Mouse (Mus musculus) ES-E14 (cell line): ENCODE measurements around the gene Kif2c. TPM values are rescaled to one million over a fixed set of nuclear protein-coding genes. Genes with fewer than 3 reads are reported as not detected.

Experiments
- DNase-seq: peaks from one replicate; pipeline ENCODE4 v3.0.0-alpha.2; 2013; ENCODE audit warnings: low read depth, low spot score
- H3K27ac ChIP-seq: 2 replicates; pipeline ENCODE4 v1.5.1; 2012; ENCODE audit warnings: low read depth, mild to moderate bottlenecking, low read length, moderate library complexity, mixed read lengths; ENCODE audit not compliant: poor library complexity, insufficient read depth, severe bottlenecking
- H3K36me3 ChIP-seq: 2 replicates; pipeline ENCODE4 v1.6.1; 2012; ENCODE audit warnings: mild to moderate bottlenecking, low read length, moderate library complexity, mixed read lengths; ENCODE audit not compliant: control insufficient read depth, poor library complexity, insufficient read depth, severe bottlenecking
- H3K4me1 ChIP-seq, 2 experiments: fragments of 150-350 bp in 1 of 2; sonication (generic) in 1 of 2; 2 replicates each; pipeline ENCODE4 v1.6.1; 2012; ENCODE audit warnings: low read length in 2 of 2, mild to moderate bottlenecking in 1 of 2, mixed read lengths in 1 of 2; ENCODE audit not compliant: control insufficient read depth in 2 of 2, insufficient read depth in 2 of 2, poor library complexity in 1 of 2
- H3K4me3 ChIP-seq, 2 experiments: fragments of 150-350 bp in 1 of 2; sonication (generic) in 1 of 2; 2 replicates each; pipeline ENCODE4 v1.5.1; 2012; ENCODE audit warnings: low read length in 2 of 2, low read depth in 1 of 2, mild to moderate bottlenecking in 1 of 2, mixed read lengths in 1 of 2; ENCODE audit not compliant: insufficient read depth in 1 of 2, poor library complexity in 1 of 2, severe bottlenecking in 1 of 2
- H3K9ac ChIP-seq: 2 replicates; pipeline ENCODE4 v1.6.1; 2012; ENCODE audit warnings: low read depth, mild to moderate bottlenecking, low read length, mixed read lengths; ENCODE audit not compliant: poor library complexity, insufficient read depth, severe bottlenecking
- H3K9me3 ChIP-seq: fragments of 150-350 bp; sonication (generic); 2 replicates; pipeline ENCODE4 v1.6.1; 2012; ENCODE audit warnings: low read depth, mild to moderate bottlenecking, low read length; ENCODE audit not compliant: control insufficient read depth, insufficient read depth
- CHD2 ChIP-seq: IDR thresholded peaks from 2 replicates; pipeline ENCODE4 v1.6.1; 2014; ENCODE audit warnings: mild to moderate bottlenecking, low read depth, low read length, inconsistent platforms
- HCFC1 ChIP-seq: IDR thresholded peaks from 2 replicates; pipeline ENCODE4 v1.6.1; 2012; ENCODE audit warnings: low read length, inconsistent platforms, borderline replicate concordance; ENCODE audit not compliant: insufficient read depth
- MAFK ChIP-seq: IDR thresholded peaks from 2 replicates; pipeline ENCODE4 v1.6.1; 2014; ENCODE audit warnings: mild to moderate bottlenecking, low read depth, low read length, inconsistent platforms; ENCODE audit not compliant: insufficient read depth
- ZC3H11A ChIP-seq: IDR thresholded peaks from 2 replicates; pipeline ENCODE4 v1.6.1; 2012; ENCODE audit warnings: low read depth, mild to moderate bottlenecking, inconsistent platforms, low read length, borderline replicate concordance
- ZNF384 ChIP-seq: IDR thresholded peaks from 2 replicates; pipeline ENCODE4 v1.6.1; 2012; ENCODE audit warnings: low read depth, low read length, inconsistent platforms
- in situ Hi-C, 2 experiments: fragments of 600-800 bp; cut with MboI; formaldehyde crosslinking; loops; one replicate each; pipeline ENCODE4 v1.15.1; 2025; ENCODE audit warnings: low sequenced_read_pairs in 2 of 2, inconsistent platforms in 1 of 2; ENCODE audit not compliant: unreplicated experiment in 2 of 2
- total RNA-seq: library from RNA; depleted of rRNA; stranded (reverse); fragments of 300-350 nt; gene quantifications from 2 replicates; pipeline ENCODE4 v1.2.3, GENCODE M21; 2012

Kif2c gene
- total RNA-seq, 1 experiment, result 73.1 TPM

GRCm38 (mm10) chr4:117123546-117124217 lies 58.8 kb downstream of the Kif2c start:
- DNase-seq, result no peak
- in situ Hi-C loops, result no loop called here
- Histone ChIP-seq H3K36me3 (peaks cover 12% of the 10 kb centered on the region), H3K27ac (no peak overlapping the region; the same call in 1 of the 2 replicates), H3K9me3 (no peaks in the 10 kb centered on the region), H3K9ac (peak overlapping the region; percentile 13; the same call in 1 of the 2 replicates), H3K4me1 (peaks cover 7 to 34% of the 10 kb centered on the region in 2 experiments; a peak in 3 of 4 replicates), H3K4me3 (no peak overlapping the region)
- TF ChIP-seq ZC3H11A (no peak), MAFK (no peak), CHD2 (no peak), ZNF384 (no peak), HCFC1 (no peak)

- in situ Hi-C loops, result no loop called here
- no peak overlapping the region for H3K4me3 ChIP-seq
- 0 out of 2 replicates have a peak, but pooled peaks cover 2% of the 10 kb centered on the region for H3K36me3 ChIP-seq
- no peak for TF ChIP-seq MAFK
- no peaks in the 10 kb centered on the region for H3K9me3 ChIP-seq
- H3K27ac ChIP-seq, result peak overlapping the region; percentile 14; the same call in 1 of the 2 replicates
- peaks cover 6 to 31% of the 10 kb centered on the region in 2 experiments; a peak in 2 of 4 replicates for H3K4me1 ChIP-seq
- H3K9ac ChIP-seq, result no peak overlapping the region; the same call in 1 of the 2 replicates
- no peak for DNase-seq
These were observed 60.2 kb downstream of the Kif2c start for GRCm38 (mm10) chr4:117122209-117122608.

- in situ Hi-C loops, result no loop called here
- H3K36me3 ChIP-seq, result peaks cover 4% of the 10 kb centered on the region; the same call in 1 of the 2 replicates
- no peaks in the 10 kb centered on the region for H3K9me3 ChIP-seq
- peaks cover 4 to 25% of the 10 kb centered on the region in 2 experiments; a peak in 2 of 4 replicates for H3K4me1 ChIP-seq
- peak overlapping the region; percentile 83 to 85 for H3K4me3 ChIP-seq
- H3K27ac ChIP-seq, result peak overlapping the region; percentile 75
- TF ChIP-seq MAFK (0 out of 2 replicates have a peak, but pooled peaks have one; percentile 3), HCFC1 (peak; percentile 91), ZNF384 (peak; percentile 54; the same call in 1 of the 2 replicates), CHD2 (no peak), ZC3H11A (0 out of 2 replicates have a peak, but pooled peaks have one; percentile 13)
- DNase-seq, result peak; percentile 94
- peak overlapping the region; percentile 87 for H3K9ac ChIP-seq
These were observed 61.7 kb downstream of the Kif2c start for GRCm38 (mm10) chr4:117120445-117121414.

GRCm38 (mm10) chr4:117120052-117120444 lies 62.4 kb downstream of the Kif2c start:
- peaks cover 2 to 22% of the 10 kb centered on the region in 2 experiments; a peak in 2 of 4 replicates for H3K4me1 ChIP-seq
- no peaks in the 10 kb centered on the region for H3K9me3 ChIP-seq
- in situ Hi-C loops, result no loop called here
- H3K4me3 ChIP-seq, result peak overlapping the region; percentile 68 to 83
- peaks cover 8% of the 10 kb centered on the region for H3K36me3 ChIP-seq
- DNase-seq, result no peak
- H3K27ac ChIP-seq, result peak overlapping the region; percentile 75
- H3K9ac ChIP-seq, result peak overlapping the region; percentile 84
- TF ChIP-seq ZNF384 (no peak), MAFK (peak; percentile 22; the same call in 1 of the 2 replicates)
